Mouse (Mus musculus) B cell, adult 62 days (primary cell): ENCODE results near the gene Nlrp2. TPM values are rescaled to one million over a fixed set of nuclear protein-coding genes. Genes with fewer than 3 reads are reported as not detected.

ENCODE experiments used
- total RNA-seq: library from RNA; stranded (reverse); gene quantifications from 4 replicates; pipeline ENCODE4 v1.2.4, GENCODE M21; 2023

The Nlrp2 gene
- total RNA-seq = not detected in 4 replicates

DNA sequence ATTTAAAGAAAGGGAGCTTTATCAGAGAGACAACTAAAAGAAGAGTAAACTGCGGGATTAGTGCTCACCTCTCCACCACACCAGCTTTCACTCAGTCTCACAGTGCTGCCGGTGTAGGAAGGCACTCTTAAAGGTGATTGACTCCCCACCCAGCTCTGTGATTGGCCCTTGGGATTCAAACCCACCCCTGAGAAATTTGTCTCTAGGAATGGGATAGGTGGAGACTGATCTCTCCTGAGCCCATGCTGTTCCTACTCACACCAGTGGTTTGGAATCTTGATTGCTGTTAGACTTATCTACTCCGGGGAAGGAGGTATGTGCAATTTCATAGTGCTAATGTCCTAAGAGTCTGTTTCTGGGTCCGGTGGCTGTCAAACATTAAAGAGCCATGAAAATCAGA, at the start of gene Nlrp2:
Nlrp2 (minus strand) TSS at position 101 of the 400 bp plus-strand sequence.

DNA sequence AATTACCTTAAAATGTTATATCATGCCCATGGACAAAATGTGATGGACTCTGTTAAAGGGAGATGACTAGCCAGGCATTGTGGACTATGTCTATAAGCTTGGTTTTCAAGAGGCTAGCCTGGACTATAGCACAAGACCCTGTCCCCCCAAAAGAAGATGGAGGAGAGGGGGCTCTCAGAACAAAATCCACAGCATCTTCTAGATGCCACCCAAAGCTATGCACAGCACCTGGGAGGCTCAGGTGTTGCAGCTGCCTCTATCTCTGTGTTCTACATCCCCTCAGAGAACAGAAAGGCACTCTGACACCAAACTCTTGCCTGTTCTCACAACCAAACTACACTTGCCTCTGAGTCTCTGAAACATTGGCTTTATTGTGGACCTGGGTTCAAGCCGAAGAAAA, 598 bp downstream of the Nlrp2 start, which contains the start of gene Gm5065:
Gm5065 (plus strand) TSS at position 301 of the 400 bp plus-strand sequence.

Other genes starting within 250 kb of the Nlrp2 start
- gene Rfpl4, start 234.1 kb downstream of the Nlrp2 start, total RNA-seq = not detected in 4 replicates
- gene Rasl2-9, start 225.1 kb downstream of the Nlrp2 start, total RNA-seq = 0.56 to 1.6 TPM (median 1.2 TPM) in 3 of 4 replicates, not detected in the other
- not detected in 4 replicates for gene Vmn1r55, start 201.4 kb downstream of the Nlrp2 start, total RNA-seq
- not detected in 4 replicates for gene Vmn1r56, start 154.3 kb downstream of the Nlrp2 start, total RNA-seq
- not detected in 4 replicates for gene Vmn1r57, start 132.5 kb downstream of the Nlrp2 start, total RNA-seq
- not detected in 4 replicates for gene Gm5065, start 498 bp downstream of the Nlrp2 start, total RNA-seq
- not detected in 4 replicates for gene Vmn1r58, start 62.4 kb upstream of the Nlrp2 start, total RNA-seq
- gene Vmn1r59, start 105.7 kb upstream of the Nlrp2 start, total RNA-seq = not detected in 4 replicates
- not detected in 4 replicates for gene Vmn2r28, start 142.9 kb upstream of the Nlrp2 start, total RNA-seq
- gene Vmn1r60, start 196.3 kb upstream of the Nlrp2 start, total RNA-seq = not detected in 4 replicates